Mouse (Mus musculus) cortical plate, adult 2 months (tissue): ENCODE measurements at regions not wholly inside any gene's neighbourhood (a gene's known extent, or its start where the extent isn't known, plus 50 kb on each side); places are given as distances from the start of the nearest gene placed in this dataset.
A peak's percentile ranks its signal among the peaks of the same experiment; 100 is the strongest.

Experiments
- H3K27ac ChIP-seq: fragments of 200-500 bp; 2 replicates; pipeline ENCODE4 v1.5.1; 2012; ENCODE audit warnings: low read length, control low read depth, inconsistent platforms; ENCODE audit not compliant: insufficient read depth
- H3K4me1 ChIP-seq: fragments of 200-500 bp; 2 replicates; pipeline ENCODE4 v1.6.1; 2011; ENCODE audit warnings: low read length; ENCODE audit not compliant: control insufficient read depth, insufficient read depth
- H3K4me3 ChIP-seq: fragments of 200-500 bp; 2 replicates; pipeline ENCODE4 v1.5.1; 2011; ENCODE audit warnings: mild to moderate bottlenecking, low read length, control low read depth; ENCODE audit not compliant: insufficient read depth
- CTCF ChIP-seq: fragments of 200-500 bp; IDR thresholded peaks from 2 replicates; pipeline ENCODE4 v1.5.1; 2011; ENCODE audit warnings: mild to moderate bottlenecking, control low read depth, low read length; ENCODE audit not compliant: insufficient read depth; ENCODE audit errors: extremely low read depth
- POLR2A ChIP-seq: fragments of 200-500 bp; IDR thresholded peaks from 2 replicates; pipeline ENCODE4 v1.6.1; 2011; ENCODE audit warnings: mild to moderate bottlenecking, low read length, control low read depth; ENCODE audit not compliant: insufficient read depth; ENCODE audit errors: extremely low read depth

DNA sequence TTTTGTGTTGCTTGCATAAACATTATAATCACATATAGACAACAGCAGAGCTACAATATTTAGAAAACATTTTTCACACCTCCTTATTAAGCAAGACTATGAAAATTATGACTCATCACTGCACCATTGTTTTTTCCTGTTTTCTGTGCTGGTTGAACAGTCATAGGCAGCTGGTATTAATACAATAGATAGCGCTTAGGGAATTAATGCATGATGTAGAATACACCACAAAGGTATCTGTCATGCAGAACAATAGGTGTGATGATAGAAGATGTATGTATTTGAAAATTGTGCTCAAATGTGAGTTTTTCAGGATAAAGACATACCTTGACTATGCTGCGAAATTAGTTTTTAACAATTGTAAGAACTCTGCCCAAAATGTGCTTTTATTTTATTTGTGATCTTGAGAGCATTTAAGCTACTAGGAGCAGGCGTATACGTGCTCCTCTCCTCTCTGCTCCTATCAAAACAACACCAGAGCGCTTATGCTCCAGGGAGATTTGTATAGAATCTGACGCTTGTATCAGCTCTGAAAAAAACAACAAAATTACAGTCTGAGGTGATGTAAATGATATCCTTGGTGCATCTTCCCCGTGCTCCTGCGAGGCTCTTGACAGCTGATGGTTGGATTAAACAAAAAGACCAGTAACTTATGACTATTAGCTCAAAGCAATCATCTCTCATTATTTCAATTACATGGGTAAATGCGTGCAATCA is 560.1 kb downstream of the Gm43517 start:
- no peak overlapping the region for H3K27ac ChIP-seq
- H3K4me3 ChIP-seq: no peak overlapping the region
- TF ChIP-seq CTCF (no peak), POLR2A (no peak)
- peaks cover 6% of the 10 kb centered on the region; the same call in 1 of the 2 replicates for H3K4me1 ChIP-seq

DNA sequence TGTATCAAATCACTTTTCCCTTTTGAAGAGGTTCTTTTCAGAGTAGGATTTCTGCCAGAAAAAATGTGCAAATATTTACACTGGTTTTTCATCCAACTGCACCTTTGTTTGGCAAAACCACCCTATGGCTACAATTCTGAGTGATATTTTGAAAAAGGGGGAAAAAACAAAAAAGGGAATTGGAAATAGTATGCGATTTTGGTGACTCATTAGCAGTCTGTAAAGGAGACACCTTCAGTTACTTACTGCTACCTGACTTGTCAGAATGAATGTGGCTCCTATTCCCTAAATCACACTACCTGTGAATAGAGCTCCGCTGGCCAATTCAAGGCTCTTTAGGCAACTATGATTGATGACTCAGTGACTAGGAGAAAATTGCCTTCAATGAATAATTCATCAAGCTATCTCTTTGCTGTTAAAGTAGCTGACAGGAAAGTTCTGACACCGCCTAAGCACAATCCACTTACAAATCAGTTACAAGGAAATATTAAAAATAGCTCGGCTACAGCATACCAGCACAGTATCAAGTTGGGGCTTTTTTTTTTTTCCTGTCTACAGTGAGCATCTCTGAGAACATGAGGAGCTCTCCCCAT is 560.8 kb downstream of the Gm43517 start:
- TF ChIP-seq CTCF: no peak
- TF ChIP-seq POLR2A: no peak
- no peak overlapping the region for H3K4me3 ChIP-seq
- H3K27ac ChIP-seq: no peak overlapping the region
- H3K4me1 ChIP-seq: peaks cover 6% of the 10 kb centered on the region; the same call in 1 of the 2 replicates

DNA sequence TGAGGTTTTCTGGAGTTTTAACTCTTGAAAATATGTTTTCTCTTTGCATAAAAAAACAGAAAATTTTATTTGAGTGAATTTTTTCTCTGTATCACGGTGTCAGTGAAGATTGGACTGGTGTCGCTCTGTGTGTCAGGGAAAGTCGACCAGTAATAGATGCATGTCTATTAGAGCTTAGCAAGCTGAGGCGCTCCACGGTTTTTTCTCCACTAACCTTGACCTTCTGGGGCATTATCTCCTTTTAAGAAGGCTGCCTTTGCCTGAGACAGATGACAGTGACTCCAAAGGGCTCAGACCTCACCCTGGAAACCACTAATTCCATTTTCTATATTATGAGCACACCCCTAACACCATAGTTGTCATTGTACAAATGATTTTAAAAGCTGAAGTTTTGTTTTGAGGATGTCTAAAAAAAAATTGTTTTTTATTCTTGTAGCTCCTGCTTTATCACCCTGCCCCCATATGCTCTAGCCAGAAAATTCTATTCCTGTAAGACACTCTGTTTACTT is 561.8 kb downstream of the Gm43517 start:
- H3K4me3 ChIP-seq: no peak overlapping the region
- peaks cover 6% of the 10 kb centered on the region; the same call in 1 of the 2 replicates for H3K4me1 ChIP-seq
- no peak overlapping the region for H3K27ac ChIP-seq
- TF ChIP-seq CTCF (no peak), POLR2A (no peak)

DNA sequence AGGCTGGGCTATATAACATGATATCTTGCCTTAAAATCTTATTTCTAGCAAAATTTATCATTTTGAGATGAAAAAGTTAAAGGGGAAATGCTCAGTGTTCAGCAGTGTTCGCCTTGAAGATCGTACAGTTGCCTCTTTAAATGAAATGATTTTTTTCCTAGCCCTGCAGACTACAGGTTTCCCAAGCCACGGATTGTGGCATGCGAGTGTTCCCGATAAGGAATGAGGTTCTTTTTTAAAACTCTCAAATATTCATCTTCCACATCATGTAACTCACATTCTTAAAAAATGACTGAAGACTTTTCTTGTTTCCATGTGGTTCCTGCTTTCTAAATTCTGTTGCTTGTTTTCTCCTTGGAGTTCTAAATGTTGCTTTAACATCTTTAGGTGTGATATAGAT is 566.0 kb downstream of the Gm43517 start:
- TF ChIP-seq CTCF: no peak
- TF ChIP-seq POLR2A: no peak
- no peak overlapping the region for H3K4me3 ChIP-seq
- peaks cover 2% of the 10 kb centered on the region; the same call in 1 of the 2 replicates for H3K4me1 ChIP-seq
- peak overlapping the region; percentile 81 for H3K27ac ChIP-seq

DNA sequence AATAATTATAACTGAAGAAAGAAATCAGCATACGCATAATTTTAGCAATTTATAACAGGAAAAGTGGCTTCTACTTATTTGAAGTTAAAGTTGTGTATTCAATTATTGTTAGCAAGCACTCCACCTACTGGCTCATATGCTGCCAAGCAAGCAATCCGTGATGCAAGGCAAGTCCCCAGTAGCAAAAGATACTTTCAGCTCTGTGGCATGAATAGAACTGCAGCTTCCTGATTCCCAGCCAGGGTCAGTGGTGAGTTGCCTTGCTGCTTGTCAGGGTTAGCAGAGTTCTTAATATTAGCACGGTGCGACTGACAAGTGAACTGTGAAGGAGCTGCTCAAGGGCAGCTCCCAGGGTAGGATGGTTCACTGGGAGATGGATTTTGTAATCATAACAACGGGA is 566.8 kb downstream of the Gm43517 start:
- Histone ChIP-seq H3K4me1 (peaks cover under 1% of the 10 kb centered on the region; the same call in 1 of the 2 replicates), H3K4me3 (no peak overlapping the region), H3K27ac (0 out of 2 replicates have a peak overlapping the region, but pooled peaks have one; percentile 69)
- TF ChIP-seq CTCF (peak; percentile 70), POLR2A (no peak)

DNA sequence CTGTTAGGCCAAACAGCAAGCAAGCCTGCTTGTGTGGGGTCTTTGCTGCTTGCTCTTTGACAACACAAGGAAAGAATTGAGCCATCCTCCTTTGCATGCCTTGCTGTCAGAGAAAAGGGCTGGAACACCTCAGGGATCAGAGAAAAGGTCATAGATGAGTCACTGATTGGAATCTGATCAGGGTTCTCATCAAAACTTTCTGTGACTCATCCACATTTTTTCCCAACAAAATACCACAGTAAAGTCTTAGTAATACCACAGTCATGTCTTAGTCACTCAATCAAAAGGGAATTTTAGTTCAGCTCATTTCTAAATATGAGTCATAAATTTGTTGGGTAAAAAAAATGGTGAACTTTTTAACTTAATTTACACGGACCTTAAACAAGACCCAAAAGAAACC is 583.1 kb downstream of the Gm43517 start:
- Histone ChIP-seq H3K4me1 (no peaks in the 10 kb centered on the region; the same call in 1 of the 2 replicates), H3K27ac (no peak overlapping the region), H3K4me3 (no peak overlapping the region)
- TF ChIP-seq CTCF (no peak), POLR2A (no peak)

DNA sequence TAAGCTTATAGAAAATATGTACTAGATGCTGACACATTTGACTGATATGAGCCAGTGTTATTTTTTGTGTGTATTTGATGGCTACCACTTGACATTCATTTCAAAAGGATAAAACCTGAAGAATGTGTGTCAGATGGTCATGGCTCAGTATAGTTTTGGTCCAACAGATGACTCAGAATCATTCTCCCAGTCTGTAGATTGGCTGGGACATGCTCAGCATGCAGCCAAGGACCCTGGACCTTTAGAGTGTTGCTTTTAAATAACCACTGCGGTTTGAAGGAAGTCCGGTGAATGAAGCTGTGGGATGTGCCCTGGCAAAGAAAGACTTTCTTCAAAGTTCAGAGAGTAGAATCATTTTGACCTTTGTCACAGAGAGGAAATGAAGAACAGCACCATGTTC is 584.6 kb downstream of the Gm43517 start:
- Histone ChIP-seq H3K27ac (no peak overlapping the region), H3K4me3 (no peak overlapping the region), H3K4me1 (no peaks in the 10 kb centered on the region)
- TF ChIP-seq CTCF (no peak), POLR2A (no peak)

DNA sequence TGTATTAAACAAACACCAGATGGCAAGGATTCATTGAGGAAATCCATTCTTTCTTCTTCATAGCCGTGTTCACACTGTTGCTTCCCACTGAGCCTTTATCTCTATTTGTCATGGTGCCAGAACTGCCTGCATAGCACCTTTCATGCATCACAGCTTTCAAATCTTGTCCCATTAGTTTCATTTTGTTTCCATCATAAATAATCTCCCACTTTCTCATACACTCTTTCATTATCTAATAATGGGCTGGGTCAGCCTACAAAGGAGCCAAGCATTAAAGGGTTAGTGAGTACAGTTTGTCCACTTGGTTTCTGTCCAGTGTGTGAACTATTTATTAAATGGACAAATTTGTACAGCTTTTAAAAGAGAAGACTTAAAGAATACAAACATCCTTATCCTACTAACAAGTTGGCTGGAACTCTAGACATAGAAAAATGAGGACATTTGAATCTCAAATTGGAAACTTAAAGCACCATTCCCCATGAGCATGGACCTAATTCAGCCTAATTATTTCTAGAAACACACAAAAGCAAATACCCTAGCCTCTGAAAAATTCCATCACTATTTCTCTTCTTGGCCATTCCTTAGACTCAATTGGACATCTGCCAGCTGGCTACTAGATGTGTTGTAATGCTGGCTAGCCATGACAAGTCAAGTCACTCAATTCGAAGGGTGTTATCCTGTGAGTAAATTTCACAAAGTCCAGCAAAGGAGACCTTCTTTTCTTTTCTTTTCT is 589.8 kb downstream of the Gm43517 start:
- H3K4me1 ChIP-seq: no peaks in the 10 kb centered on the region
- H3K4me3 ChIP-seq: no peak overlapping the region
- H3K27ac ChIP-seq: no peak overlapping the region
- TF ChIP-seq POLR2A (no peak), CTCF (no peak)

DNA sequence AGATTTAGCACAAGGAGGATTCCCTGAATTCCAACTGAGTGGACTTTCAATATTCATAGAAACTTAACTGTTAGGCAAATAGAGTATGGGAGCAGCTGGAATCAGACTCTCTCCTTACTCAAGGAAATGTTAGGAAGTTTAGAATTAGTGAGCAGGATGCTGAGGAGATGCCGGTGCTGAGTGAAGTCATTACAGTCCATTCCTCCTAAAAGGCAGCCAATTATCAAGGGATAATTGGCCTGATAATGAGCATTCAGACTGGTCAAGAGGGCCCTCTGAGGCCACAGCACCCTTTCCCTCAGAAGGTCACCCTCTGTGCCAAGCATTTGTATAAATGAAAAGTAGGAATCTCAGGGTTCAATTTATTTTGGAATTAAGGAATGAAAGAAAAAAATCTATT is 590.6 kb downstream of the Gm43517 start:
- TF ChIP-seq CTCF: no peak
- TF ChIP-seq POLR2A: no peak

More for the DNA sequence above, 590.6 kb downstream of the Gm43517 start:
- no peak overlapping the region for H3K27ac ChIP-seq
- H3K4me3 ChIP-seq: no peak overlapping the region
- no peaks in the 10 kb centered on the region for H3K4me1 ChIP-seq
